Mouse (Mus musculus) v-Abl transformed pro-B cells (cell line): ENCODE data around the gene Lin28b.

Source experiments
- in situ Hi-C, 2 experiments: fragments of 400-800 bp; cut with MboI; formaldehyde crosslinking; loops; one replicate each; pipeline ENCODE4 v1.15.1; 2025; ENCODE audit not compliant: unreplicated experiment in 2 of 2

Gene Lin28b

DNA sequence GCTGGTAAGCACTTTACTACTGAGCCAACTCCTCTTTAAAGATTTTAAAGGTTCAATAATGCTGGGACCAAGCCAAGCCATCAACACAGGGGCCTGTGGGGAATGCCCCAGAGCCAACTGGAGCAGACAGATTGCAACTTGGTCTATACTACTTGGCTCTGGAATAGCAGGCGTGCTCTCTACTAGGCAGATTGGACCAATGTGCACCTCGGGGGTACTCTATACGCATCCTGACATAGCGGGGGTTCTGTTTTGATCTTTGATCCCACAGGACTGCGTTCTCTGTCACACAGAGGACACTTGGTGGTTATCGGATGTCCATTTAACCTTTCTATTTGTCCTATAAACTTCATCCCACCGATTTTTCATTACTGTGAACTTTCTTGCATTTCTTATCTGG lies 151.3 kb downstream of the Lin28b start:
- in situ Hi-C loops = no loop called here

DNA sequence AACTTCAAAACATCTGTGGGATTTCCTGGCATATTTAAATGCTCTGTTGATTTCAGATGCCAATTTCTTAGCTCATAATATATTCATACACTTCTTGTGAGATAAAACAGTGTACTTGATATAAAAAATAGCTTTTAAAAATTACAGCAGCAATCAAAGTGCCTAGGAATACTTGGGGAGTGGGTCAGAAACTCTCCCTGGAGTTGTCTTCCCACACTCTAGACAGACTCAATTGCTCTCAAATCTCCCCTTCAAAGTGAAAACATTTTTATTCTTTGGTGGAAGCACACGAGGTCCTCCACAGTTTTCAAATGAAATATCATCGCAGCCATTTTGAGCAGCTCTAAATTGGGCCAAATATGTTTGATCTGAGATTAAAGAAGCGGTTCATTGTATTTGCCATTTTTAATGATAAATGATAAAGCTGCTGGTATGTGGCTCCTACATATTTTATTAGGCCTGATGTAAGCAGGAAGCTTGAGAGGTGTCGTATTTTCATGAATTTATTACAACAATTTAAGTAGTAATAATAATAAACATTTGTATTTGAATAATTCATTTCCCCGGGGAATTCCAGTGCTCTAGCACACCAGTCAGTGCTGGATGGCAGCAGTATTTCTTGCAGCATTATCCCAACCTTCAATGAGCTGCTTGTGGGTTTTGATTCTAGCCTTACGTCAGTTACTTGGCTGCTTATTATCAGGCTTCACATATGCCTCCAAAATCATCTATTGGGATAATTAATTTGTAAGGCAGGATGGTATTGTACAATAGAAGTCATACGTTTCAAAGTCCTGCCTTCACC lies 157.8 kb downstream of the Lin28b start:
- in situ Hi-C loops = no loop called here
